Mouse (Mus musculus) E14TG2a.4 (cell line): Measurements from ENCODE around the gene Ttbk2.

ENCODE experiments used
- CTCF ChIP-seq: conservative IDR thresholded peaks from 2 replicates; pipeline ENCODE4 v1.5.1; 2014; ENCODE audit warnings: low read length
- NANOG ChIP-seq: IDR thresholded peaks from 2 replicates; pipeline ENCODE4 v1.6.1; 2014; ENCODE audit warnings: borderline replicate concordance, low read length, mixed read lengths
- POU5F1 ChIP-seq: IDR thresholded peaks from 2 replicates; pipeline ENCODE4 v1.6.1; 2014; ENCODE audit warnings: low read length, borderline replicate concordance

DNA sequence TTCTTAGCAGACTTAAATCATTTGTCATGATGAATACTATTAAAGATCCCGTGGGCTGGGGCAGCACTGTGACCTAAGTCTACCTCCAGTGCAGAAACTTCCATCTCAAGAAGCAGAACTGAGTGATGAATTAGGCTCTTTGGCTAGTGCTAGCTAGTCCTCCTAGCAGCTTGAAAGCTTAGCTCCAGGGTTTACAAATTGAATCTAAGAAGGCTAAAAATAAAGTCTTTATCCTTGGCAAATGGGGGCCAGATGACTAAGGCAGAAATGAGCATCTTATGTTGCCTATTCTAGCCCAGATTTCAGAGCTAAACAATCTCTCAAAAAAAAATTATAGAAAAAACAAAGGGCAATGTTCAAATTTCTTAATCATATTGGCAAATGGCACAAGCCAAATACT lies 10.3 kb upstream of the Ttbk2 start:
- no peak for TF ChIP-seq CTCF
- TF ChIP-seq NANOG: no peak
- no peak for TF ChIP-seq POU5F1
